Mouse (Mus musculus) erythroblast, embryonic 14.5 days (primary cell): ENCODE data around the gene Liph. TPM values are rescaled to one million over a fixed set of nuclear protein-coding genes. Genes with fewer than 3 reads are reported as not detected.
"Not testable (repeated sequence)": the region's sequence is repeated elsewhere in the genome, so short reads cannot be mapped to it uniquely, and the experiment has no call there.

Source experiments
- H3K27me3 ChIP-seq: 2 replicates; pipeline ENCODE4 v1.6.1; 2012; ENCODE audit warnings: inconsistent platforms; ENCODE audit not compliant: control insufficient read depth
- H3K36me3 ChIP-seq: 2 replicates; pipeline ENCODE4 v1.6.1; 2012; ENCODE audit warnings: mild to moderate bottlenecking, inconsistent platforms; ENCODE audit not compliant: control insufficient read depth
- H3K4me1 ChIP-seq: 2 replicates; pipeline ENCODE4 v1.6.1; 2012; ENCODE audit warnings: inconsistent platforms; ENCODE audit not compliant: control insufficient read depth
- H3K4me3 ChIP-seq: replicated peaks from 2 replicates; pipeline ENCODE3; 2012; ENCODE audit warnings: moderate library complexity, mild to moderate bottlenecking, inconsistent platforms
- H3K9me3 ChIP-seq: 2 replicates; pipeline ENCODE4 v1.6.1; 2012; ENCODE audit warnings: low read length, inconsistent platforms, mixed read lengths; ENCODE audit not compliant: control insufficient read depth
- GATA1 ChIP-seq: IDR thresholded peaks from 2 replicates; pipeline ENCODE4 v1.6.1; 2012; ENCODE audit warnings: low read length, inconsistent platforms, mixed read lengths
- TAL1 ChIP-seq: IDR thresholded peaks from 3 replicates; pipeline ENCODE4 v1.6.1; 2012; ENCODE audit warnings: low read length, inconsistent platforms, mixed read lengths
- polyA plus RNA-seq: library from polyadenylated mRNA; stranded (reverse); fragments of >175 nt; gene quantifications from 2 replicates; pipeline ENCODE4 v1.2.3, GENCODE M21; 2012

Liph gene
- polyA plus RNA-seq, 1 experiment: 0.06 TPM

- H3K4me3 ChIP-seq: peak within 1 kb of the TSS; percentile 74
- peaks cover 8% of the 10 kb centered on the region for H3K36me3 ChIP-seq
- H3K27me3 ChIP-seq: no peaks in the 10 kb centered on the region
- peaks cover 26% of the 10 kb centered on the region for H3K4me1 ChIP-seq
- no peak for TF ChIP-seq GATA1
- TF ChIP-seq TAL1: no peak
- H3K9me3 ChIP-seq: peaks cover 3% of the 10 kb centered on the region
These were observed 48.4 kb downstream of the Liph start, which contains the start of gene Tmem41a for GRCm38 (mm10) chr16:21946761-21947715. Gene Tmem41a (minus strand): TSS chr16:21947552.

GRCm38 (mm10) chr16:21928471-21928870 is 67.0 kb downstream of the Liph start:
- H3K9me3 ChIP-seq: no peaks in the 10 kb centered on the region
- no peak overlapping the region for H3K4me3 ChIP-seq
- TF ChIP-seq TAL1: no peak
- H3K36me3 ChIP-seq: peaks cover 20% of the 10 kb centered on the region
- no peaks in the 10 kb centered on the region for H3K27me3 ChIP-seq
- no peaks in the 10 kb centered on the region for H3K4me1 ChIP-seq

- H3K4me1 ChIP-seq: no peaks in the 10 kb centered on the region
- no peaks in the 10 kb centered on the region; the same call in 1 of the 2 replicates for H3K36me3 ChIP-seq
- no peak overlapping the region for H3K4me3 ChIP-seq
- no peak for TF ChIP-seq TAL1
- no peak for TF ChIP-seq GATA1
- H3K9me3 ChIP-seq: no peaks in the 10 kb centered on the region
- no peaks in the 10 kb centered on the region for H3K27me3 ChIP-seq
These were observed 78.8 kb downstream of the Liph start for GRCm38 (mm10) chr16:21916681-21917080.

DNA sequence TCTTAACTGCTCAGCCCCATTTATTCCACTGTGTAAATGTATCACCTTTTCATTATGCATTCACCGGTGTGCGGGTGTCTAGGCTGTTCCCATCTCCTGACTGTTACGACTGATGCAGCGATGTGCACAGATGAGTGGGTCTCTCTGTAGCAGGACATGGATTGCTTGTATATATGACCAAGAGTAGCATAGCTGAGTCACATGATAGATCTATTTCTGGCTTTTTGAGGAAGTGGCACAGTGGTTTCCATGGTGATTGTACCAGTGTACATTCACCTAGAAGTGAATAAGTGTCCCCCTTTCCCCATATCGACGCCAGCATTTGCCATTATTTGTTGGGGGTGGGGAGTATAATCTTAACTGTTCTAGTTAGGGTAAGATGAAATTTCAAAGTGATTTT is 82.1 kb downstream of the Liph start:
- no peak overlapping the region for H3K4me3 ChIP-seq
- H3K27me3 ChIP-seq: no peaks in the 10 kb centered on the region
- H3K4me1 ChIP-seq: peaks cover 4% of the 10 kb centered on the region
- H3K9me3 ChIP-seq: no peaks in the 10 kb centered on the region
- H3K36me3 ChIP-seq: no peaks in the 10 kb centered on the region; the same call in 1 of the 2 replicates
- TF ChIP-seq TAL1 (no peak), GATA1 (no peak)

- not testable (repeated sequence) for H3K36me3 ChIP-seq, H3K9me3 ChIP-seq, H3K27me3 ChIP-seq, H3K4me1 ChIP-seq, H3K4me3 ChIP-seq
These were observed 86.6 kb downstream of the Liph start for GRCm38 (mm10) chr16:21908906-21909305.

GRCm38 (mm10) chr16:21906902-21907301 is 88.6 kb downstream of the Liph start:
- Histone ChIP-seq H3K36me3 (peaks cover 4% of the 10 kb centered on the region; the same call in 1 of the 2 replicates), H3K4me3 (no peak overlapping the region), H3K4me1 (peaks cover 4% of the 10 kb centered on the region), H3K27me3 (no peaks in the 10 kb centered on the region), H3K9me3 (no peaks in the 10 kb centered on the region)
- TF ChIP-seq GATA1: no peak

- Histone ChIP-seq H3K27me3 (no peaks in the 10 kb centered on the region), H3K36me3 (peaks cover 4% of the 10 kb centered on the region; the same call in 1 of the 2 replicates), H3K9me3 (no peaks in the 10 kb centered on the region), H3K4me1 (peaks cover 2% of the 10 kb centered on the region), H3K4me3 (no peak overlapping the region)
- TF ChIP-seq GATA1 (no peak), TAL1 (no peak)
These were observed 89.5 kb downstream of the Liph start for GRCm38 (mm10) chr16:21905996-21906395.

DNA sequence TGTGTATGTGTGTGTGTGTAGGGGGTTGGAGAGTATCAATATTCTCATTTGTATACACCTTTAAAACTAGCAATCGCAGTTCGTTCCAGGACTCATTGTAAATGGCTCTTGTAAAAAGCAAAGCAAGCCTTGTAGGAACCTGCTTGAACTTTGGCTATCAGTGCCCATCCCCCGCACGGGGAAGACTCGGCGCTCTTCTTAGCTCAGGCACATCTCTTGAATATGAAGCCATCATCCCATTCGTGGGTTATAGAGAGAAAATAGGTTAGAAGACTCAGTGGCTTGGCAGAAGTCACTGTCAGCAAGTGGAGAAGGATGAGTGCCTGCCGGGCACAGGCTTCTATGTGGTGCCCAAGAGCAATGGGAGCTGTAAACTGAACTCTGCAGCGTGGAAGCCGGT is 90.8 kb downstream of the Liph start:
- H3K36me3 ChIP-seq: peaks cover 4% of the 10 kb centered on the region; the same call in 1 of the 2 replicates
- H3K4me1 ChIP-seq: no peaks in the 10 kb centered on the region
- H3K4me3 ChIP-seq: no peak overlapping the region
- H3K27me3 ChIP-seq: no peaks in the 10 kb centered on the region
- no peak for TF ChIP-seq TAL1
- TF ChIP-seq GATA1: no peak
- H3K9me3 ChIP-seq: no peaks in the 10 kb centered on the region

Other genes starting within 250 kb of the Liph start
- 0.05 and 0.13 TPM in 2 replicates for gene Ehhadh, start 207.9 kb downstream of the Liph start, polyA plus RNA-seq
- 0.01 TPM in 2 replicates for gene Map3k13, start 201.3 kb downstream of the Liph start, polyA plus RNA-seq
- gene Tmem41a, start 48.1 kb downstream of the Liph start, polyA plus RNA-seq: 0.16 and 0.24 TPM in 2 replicates
- 1.5 TPM in 2 replicates for gene Senp2, start 13.8 kb upstream of the Liph start, polyA plus RNA-seq
- 0.14 and 0.22 TPM in 2 replicates for gene Igf2bp2, start 167.6 kb upstream of the Liph start, polyA plus RNA-seq